Mouse (Mus musculus): ENCODE data around the gene Accsl. TPM values are rescaled to one million over a fixed set of nuclear protein-coding genes. Genes with fewer than 3 reads are reported as not detected.
A peak's percentile ranks its signal among the peaks of the same experiment; 100 is the strongest.

Accsl gene
- total RNA-seq, 4 experiments from 2014 or later, result 0.21 to 1.1 TPM; not detected in 2

DNA sequence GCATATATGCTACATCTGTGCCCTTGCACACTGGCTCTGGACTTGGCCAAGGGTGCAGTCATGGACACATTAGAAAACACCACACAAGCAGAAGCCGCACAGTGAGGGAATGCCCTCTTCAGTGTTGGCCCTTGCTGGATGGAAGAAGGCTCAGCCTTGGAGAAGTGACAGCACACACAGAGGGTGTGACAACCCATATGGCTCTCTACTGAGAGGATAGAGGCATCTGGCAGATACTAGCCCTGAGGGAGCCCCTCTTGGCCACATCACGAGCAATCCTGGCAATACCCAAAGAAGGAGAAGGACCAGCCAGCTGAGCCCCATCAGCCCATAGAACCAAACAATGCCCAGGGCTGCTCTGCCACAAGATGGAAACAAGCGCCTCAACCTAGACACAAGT lies 5.6 kb upstream of the Accsl start:
- no peak for DNase-seq (ENCODE audit: low spot score in 2 of 2)

- no peak for DNase-seq (ENCODE audit: low spot score in 2 of 2)
Observed at GRCm38 (mm10) chr2:93874227-93874514, 5.2 kb upstream of the Accsl start.

- no peak for DNase-seq (ENCODE audit: low spot score in 2 of 2)
Observed at GRCm38 (mm10) chr2:93873449-93874226, 4.7 kb upstream of the Accsl start.

GRCm38 (mm10) chr2:93872257-93872656 lies 3.3 kb upstream of the Accsl start:
- no peak for DNase-seq (ENCODE audit: low spot score in 2 of 2)

GRCm38 (mm10) chr2:93871411-93871925 lies 2.5 kb upstream of the Accsl start:
- DNase-seq (ENCODE audit: low spot score in 2 of 2), result no peak

DNA sequence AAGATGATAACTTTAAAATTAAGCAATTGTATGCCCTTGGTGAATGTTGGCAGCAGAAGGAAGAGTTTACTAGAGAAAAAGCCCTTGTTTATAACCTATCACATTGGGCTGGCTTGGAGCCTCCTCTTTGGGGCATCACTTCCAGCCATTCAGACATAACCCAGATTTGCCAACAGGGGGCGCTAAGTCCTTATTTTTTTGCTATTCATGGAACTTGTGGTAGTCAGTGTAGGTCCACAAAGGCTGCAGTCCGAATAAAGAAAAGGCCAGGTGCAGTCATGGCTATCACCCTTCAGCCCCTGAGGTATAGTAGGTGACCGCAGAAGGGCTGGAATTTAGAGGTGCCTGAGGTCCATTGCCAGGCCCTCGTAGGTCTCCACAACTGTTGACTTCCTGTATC lies 1.9 kb upstream of the Accsl start:
- DNase-seq (ENCODE audit: low spot score in 2 of 2), result peak; percentile 51 to 57

- DNase-seq (ENCODE audit: low spot score in 2 of 2), result no peak
Observed at GRCm38 (mm10) chr2:93868566-93868965, 391 bp downstream of the Accsl start.

DNA sequence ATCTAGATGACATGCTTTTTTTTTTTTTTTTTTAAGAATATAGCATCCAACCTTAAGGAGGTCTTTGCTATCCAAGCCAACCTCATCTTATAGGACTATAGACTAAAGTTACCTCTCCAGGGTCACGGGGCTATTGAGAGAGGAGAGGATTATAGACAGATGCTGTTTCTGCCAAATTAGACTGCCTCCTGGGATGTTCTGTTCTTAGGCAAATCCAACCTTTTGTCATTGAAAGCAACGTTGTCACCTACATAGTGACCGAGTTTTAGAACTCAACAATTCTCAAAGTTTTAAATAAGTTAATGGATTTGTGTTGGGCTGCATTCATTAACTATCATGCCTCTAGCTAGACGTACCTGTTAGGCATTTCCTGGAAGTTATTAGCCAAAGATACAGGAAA lies 5.7 kb downstream of the Accsl start:
- DNase-seq (ENCODE audit: low spot score in 2 of 2), result no peak

- no peak for DNase-seq (ENCODE audit: low spot score in 2 of 2)
Observed at GRCm38 (mm10) chr2:93858845-93859244, 10.1 kb downstream of the Accsl start.

DNA sequence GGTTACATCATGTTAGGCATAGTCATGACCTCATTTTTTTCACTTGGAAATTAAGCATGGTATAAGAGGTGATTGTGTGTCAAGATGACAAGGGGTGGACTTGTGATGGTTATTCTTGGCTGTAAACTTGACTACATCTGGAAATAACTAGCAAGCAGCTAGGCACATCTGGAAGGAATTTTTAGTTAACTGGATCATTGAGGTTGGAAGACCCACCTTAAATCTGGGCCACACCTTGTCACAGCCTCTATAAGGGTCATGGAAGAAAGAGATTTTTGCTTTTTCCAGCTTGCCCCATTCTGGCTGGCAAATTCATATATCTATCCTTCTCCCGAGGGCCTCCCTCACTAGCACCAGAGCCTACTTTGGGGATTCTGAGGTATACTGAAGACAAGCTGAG lies 17.7 kb downstream of the Accsl start:
- DNase-seq (ENCODE audit: low spot score in 2 of 2), result no peak

DNA sequence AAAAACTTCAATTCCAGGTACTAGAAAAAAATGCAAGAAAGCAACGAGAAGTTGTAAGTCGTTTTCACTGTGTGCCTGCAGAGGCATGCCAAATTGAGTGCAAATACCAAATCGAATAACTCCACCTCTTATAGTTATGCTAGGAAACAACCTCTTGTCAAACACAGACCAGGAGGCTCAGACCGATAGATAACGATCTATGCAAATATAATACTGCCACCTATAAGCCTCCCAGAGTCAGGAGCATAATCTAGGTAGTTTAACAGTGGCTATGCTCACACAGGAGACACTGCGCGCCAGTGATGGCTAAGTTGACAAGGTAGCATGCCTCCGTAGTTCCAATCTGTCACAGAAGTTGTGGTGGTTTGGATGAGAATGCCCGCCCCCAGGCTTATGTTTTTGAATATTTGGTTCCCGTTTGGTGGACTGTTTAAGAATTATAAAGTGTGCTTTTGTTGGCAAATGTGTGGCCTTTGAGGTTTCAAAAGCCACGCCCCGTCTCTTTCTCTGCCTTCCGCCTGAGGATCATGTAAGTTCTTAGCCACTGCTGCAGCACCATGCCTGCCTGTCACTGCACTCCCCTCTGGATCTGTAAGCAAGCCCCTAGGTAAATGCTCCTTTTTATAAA lies 18.5 kb downstream of the Accsl start:
- DNase-seq (ENCODE audit: low spot score in 2 of 2), result no peak

DNA sequence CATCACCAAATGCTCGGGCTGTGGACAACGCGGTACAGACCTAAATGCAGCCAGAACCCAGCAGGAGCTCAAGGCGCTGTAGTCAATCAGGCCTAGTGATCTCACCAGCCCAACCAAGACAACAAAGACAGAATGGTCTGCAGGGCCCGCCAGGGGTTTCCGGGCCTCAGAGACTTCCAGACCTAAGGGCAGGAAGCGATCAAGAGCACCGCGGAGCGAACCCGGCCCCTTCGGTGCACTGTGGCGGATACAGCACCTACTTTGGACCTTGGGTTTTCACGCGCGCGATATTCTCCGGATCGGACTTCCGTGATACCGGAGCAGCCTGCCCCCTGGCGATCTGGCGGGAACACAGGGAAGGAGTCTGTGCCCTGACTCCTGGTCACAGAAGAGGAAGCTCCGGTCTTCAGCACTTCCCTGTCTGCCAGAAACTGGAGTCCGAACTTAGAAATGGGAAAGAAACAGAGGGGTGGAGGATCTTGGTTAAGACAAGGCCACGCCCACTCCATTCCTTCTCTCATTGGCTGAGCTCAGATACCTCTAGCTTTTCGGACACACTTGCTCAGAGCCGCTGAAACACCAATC lies 19.4 kb downstream of the Accsl start, which contains the start of gene Accs:
Accs (minus strand) TSS at position 439 of the 585 bp plus-strand sequence.
- peak; percentile 30 to 39 for DNase-seq (ENCODE audit: low spot score in 2 of 2)

GRCm38 (mm10) chr2:93841349-93841748 lies 27.6 kb downstream of the Accsl start:
- DNase-seq (ENCODE audit: low spot score in 2 of 2), result no peak

GRCm38 (mm10) chr2:93840109-93840508 lies 28.8 kb downstream of the Accsl start:
- DNase-seq (ENCODE audit: low spot score in 2 of 2), result no peak

GRCm38 (mm10) chr2:93838931-93839330 lies 30.0 kb downstream of the Accsl start:
- DNase-seq (ENCODE audit: low spot score in 2 of 2), result no peak

GRCm38 (mm10) chr2:93836232-93836785 lies 32.6 kb downstream of the Accsl start:
- DNase-seq (ENCODE audit: low spot score in 2 of 2), result no peak

DNA sequence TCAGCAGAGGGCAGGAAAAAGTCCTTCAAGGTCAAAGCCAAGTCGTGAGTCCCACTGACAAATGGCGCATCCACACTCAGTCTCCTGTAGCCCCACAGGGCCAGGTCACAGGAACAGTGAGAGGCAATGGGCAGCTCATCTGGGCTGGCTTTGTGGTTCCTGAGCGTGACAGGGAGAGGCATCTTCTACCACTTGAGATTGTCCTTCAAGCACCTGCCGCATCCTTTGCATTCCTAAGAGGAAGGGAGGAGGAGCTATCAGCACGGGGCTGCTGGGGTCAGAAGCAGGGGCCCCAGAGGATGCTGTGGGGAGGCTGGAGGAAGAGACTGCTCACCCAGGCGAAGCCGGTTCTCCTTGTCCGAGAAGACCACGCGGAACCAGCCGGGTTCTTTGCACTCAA lies 33.4 kb downstream of the Accsl start:
- no peak for DNase-seq (ENCODE audit: low spot score in 2 of 2)

GRCm38 (mm10) chr2:93823519-93823918 lies 45.4 kb downstream of the Accsl start:
- DNase-seq (ENCODE audit: low spot score in 2 of 2), result no peak

DNA sequence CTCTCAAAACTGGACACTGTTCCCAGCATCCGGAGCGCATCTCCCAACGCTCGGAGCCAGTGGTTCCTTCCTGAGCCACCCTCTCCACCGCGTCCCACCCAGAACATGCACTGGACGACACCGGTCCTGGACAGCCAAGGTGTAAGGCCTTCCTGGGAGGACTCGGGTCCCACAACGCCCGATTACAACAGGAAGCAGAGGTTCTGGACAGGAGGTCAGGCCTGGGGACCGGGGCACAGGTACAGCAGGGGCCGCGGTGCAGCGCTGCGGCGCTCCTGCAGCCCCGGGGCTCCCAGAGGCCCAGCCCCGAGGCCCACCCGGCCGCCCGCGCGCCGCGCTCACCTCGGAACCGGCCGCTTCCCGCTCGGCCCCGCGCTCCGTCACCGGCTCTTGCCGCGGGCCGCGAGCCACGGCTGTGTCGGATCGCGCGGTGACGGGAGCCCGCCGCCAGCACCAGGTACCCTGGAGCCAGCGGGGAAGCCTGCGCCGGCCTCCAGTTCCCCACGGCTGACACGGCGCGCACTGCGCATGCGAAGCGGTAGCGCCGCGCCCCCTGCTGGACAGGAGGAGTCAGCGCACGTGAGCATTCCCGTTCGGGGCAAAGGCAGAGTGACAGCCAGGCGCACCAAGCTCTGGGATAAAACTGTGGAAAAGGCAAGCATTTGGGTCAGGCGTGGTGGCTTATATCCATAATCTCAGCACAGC lies 46.8 kb downstream of the Accsl start, which contains the start of gene Ext2:
Ext2 (minus strand) TSS at position 524 of the 705 bp plus-strand sequence.
- DNase-seq (ENCODE audit: low spot score in 2 of 2), result peak; percentile 70 to 77

GRCm38 (mm10) chr2:93817791-93818190 lies 51.2 kb downstream of the Accsl start:
- DNase-seq (ENCODE audit: low spot score in 2 of 2), result no peak

DNA sequence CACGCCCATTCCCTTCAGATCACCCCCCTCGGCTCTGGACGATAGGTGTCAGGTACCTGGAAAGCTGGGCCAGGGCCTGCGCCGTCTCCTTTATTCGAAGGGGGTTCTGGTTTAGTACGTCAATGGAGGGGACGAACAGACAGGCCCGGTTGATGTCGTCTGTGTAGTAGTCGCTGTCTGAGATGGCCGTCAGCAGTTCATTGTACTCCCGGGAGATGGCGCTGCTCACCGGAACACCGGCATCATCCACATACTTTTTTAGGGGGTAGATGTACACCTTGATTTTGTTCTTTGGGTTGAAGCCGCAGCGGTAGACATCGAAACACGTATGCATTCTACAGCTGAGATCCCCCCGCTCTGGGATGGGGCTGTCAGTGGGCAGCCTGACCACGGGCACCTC lies 55.6 kb downstream of the Accsl start:
- no peak for DNase-seq (ENCODE audit: low spot score in 2 of 2)

- DNase-seq (ENCODE audit: low spot score in 2 of 2), result no peak
Observed at GRCm38 (mm10) chr2:93811812-93812211, 57.1 kb downstream of the Accsl start.

Data from left cerebral cortex, adult 8-10 months (tissue).